In genomic region chr2:77073930-77074329, GRCm38 (mm10) we compare ENCODE assay signal across 8 mouse cellular contexts.
DNase-seq lines count a peak whose midpoint lies in the region; ATAC-seq lines count a peak whose summit lies in the region.

No protein-coding gene starts in this region.

- no peak for ATAC-seq in cerebellum, adult (ENCODE audit: insufficient number of reproducible peaks, low FRiP score, low TSS enrichment)

- intact Hi-C loops in gastrocnemius, postnatal 36 days (cut with DNase I) = no loop called here

- DNase-seq in cerebellum, adult 11-12 months = peak; percentile 24
- peak; percentile 10 for DNase-seq in layer of hippocampus, adult 9-11 months
- no peak for DNase-seq in layer of hippocampus, adult 11-12 months (ENCODE audit: low spot score)
- DNase-seq in cerebellum, adult 9-11 months = peak; percentile 24
- peak; percentile 56 for DNase-seq in lung, postnatal 36 days
- DNase-seq in spleen, adult 12 weeks (ENCODE audit: low spot score) = no peak
- DNase-seq in gastrocnemius, postnatal 36 days = no peak

Comparison
In these comparisons a context has a peak if more than half of its experiments do, and no peak if none do; other contexts are left out.
1. DNase-seq: peak in cerebellum, adult 11-12 months (single experiment), layer of hippocampus, adult 9-11 months (single experiment), cerebellum, adult 9-11 months (single experiment) and lung, postnatal 36 days (single experiment); none in layer of hippocampus, adult 11-12 months (single experiment), spleen, adult 12 weeks (single experiment) and gastrocnemius, postnatal 36 days (0 of 2).